Mouse (Mus musculus): ENCODE data around the gene Capns1.

DNA sequence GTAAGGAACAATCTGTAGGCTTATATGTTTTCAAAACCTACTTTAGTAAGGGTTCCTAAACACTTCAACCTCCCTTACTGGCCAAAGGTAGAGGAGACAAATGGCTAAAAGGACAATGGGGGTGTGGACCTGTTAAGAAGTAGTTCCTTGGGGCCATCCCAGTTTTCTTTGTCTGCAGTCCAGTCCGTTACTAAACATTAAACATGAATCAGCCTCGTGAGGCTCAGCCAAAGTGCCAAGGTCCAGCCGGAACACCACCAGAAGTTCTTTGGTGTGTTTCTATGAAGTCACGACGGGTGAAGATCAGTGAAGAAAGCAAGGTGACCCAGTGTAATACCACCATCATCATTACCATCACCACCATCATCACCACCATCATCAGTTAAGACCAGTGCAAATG lies 51.6 kb downstream of the Capns1 start:
- TF ChIP-seq USF1 (IDR thresholded peaks at IDR 0.05; ENCODE audit: low read depth) (no peak), POLR2A (IDR thresholded peaks at IDR 0.05; ENCODE audit: insufficient read length, low read depth) (no peak), MAX (IDR thresholded peaks at IDR 0.05; ENCODE audit: low read depth) (no peak), MYOG (IDR thresholded peaks at IDR 0.05; ENCODE audit: control insufficient read depth in 1 of 3, insufficient read depth in 1 of 3, insufficient read length in 2 of 3, low read depth in 2 of 3) (no peak), POLR2AphosphoS2 (IDR thresholded peaks at IDR 0.05; ENCODE audit: insufficient read length, low read depth) (no peak), REST (IDR thresholded peaks at IDR 0.05; ENCODE audit: insufficient read depth, insufficient read length) (no peak), E2F4 (IDR thresholded peaks at IDR 0.05; ENCODE audit: insufficient read depth) (no peak), MYOD1 (IDR thresholded peaks at IDR 0.05; ENCODE audit: control insufficient read depth in 1 of 3, insufficient read length in 2 of 3, low read depth in 2 of 3) (no peak), TCF12 (IDR thresholded peaks at IDR 0.05; ENCODE audit: insufficient read depth, poor library complexity, severe bottlenecking) (no peak), TCF3 (IDR thresholded peaks at IDR 0.05; ENCODE audit: insufficient read length, low read depth) (no peak), SRF (IDR thresholded peaks at IDR 0.05; ENCODE audit: control insufficient read depth, insufficient read length, low read depth) (no peak), CEBPB (IDR thresholded peaks at IDR 0.05; ENCODE audit: insufficient read depth, poor library complexity, severe bottlenecking) (no peak)
